Mouse (Mus musculus): ENCODE measurements around the gene Gm21680.
"Not testable (repeated sequence)": the region's sequence is repeated elsewhere in the genome, so short reads cannot be mapped to it uniquely, and the experiment has no call there.

DNA sequence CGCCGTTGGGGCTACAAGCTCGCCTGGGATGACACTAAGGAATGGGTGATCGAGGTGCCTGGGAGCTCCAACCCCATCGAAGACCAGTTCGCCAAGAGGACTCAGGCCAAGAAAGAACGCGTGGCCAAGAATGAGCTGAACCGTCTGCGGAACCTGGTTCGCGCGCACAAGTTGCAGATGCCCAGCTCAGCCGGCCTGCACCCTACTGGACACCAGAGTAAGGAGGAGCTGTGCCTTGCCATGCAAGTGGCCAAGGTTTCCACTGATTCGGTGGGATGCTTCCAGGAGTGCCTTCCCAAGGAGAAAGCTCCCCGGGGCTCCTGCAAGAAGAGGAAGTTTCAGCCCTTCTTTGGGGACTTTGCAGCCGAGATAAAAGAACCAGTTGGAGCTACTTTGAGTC lies 15.4 kb downstream of the Gm21680 start:
- not testable (repeated sequence) for TF ChIP-seq CTCF (IDR thresholded peaks at IDR 0.05; ENCODE audit: low read depth, low read length); GATA2 (IDR thresholded peaks at IDR 0.05; ENCODE audit: borderline replicate concordance, low read depth, low read length); GATA1 (IDR thresholded peaks at IDR 0.05; ENCODE audit: borderline replicate concordance, low read length); TAL1 (conservative IDR thresholded peaks at IDR 0.05; ENCODE audit: low read depth, low read length); POLR2AphosphoS5 (IDR thresholded peaks at IDR 0.05; ENCODE audit: insufficient replicate concordance, low read depth, low read length)
